Mouse (Mus musculus): ENCODE measurements around the gene Lmntd1. TPM values are rescaled to one million over a fixed set of nuclear protein-coding genes. Genes with fewer than 3 reads are reported as not detected.

Gene Lmntd1
- polyA plus RNA-seq, 1 experiment from 2014 or later = 0.04 TPM

- WGBS = 15% methylated on average over 4 of the region's 4 CpGs
- Histone ChIP-seq H3K4me1 (peaks cover 9% of the 10 kb centered on the region), H3K27me3 (ENCODE audit: low read depth, poor library complexity, severe bottlenecking) (no peaks in the 10 kb centered on the region), H3K4me3 (no peak overlapping the region), H3K36me3 (no peaks in the 10 kb centered on the region), H3K27ac (no peak overlapping the region), H3K9me3 (replicated peaks) (no peaks in the 10 kb centered on the region)
- DNase-seq (ENCODE audit: low spot score) = no peak
These were observed 213.0 kb downstream of the Lmntd1 start for GRCm38 (mm10) chr6:145401140-145401539.

GRCm38 (mm10) chr6:145397881-145398280 is 216.2 kb downstream of the Lmntd1 start:
- 94% methylated on average over 4 of the region's 4 CpGs for WGBS
- no peak for DNase-seq (ENCODE audit: low spot score)
- no peak overlapping the region for H3K4me3 ChIP-seq
- H3K36me3 ChIP-seq = no peaks in the 10 kb centered on the region
- no peak overlapping the region for H3K27ac ChIP-seq
- no peaks in the 10 kb centered on the region for H3K9me3 ChIP-seq (replicated peaks)
- H3K27me3 ChIP-seq (ENCODE audit: low read depth, poor library complexity, severe bottlenecking) = no peaks in the 10 kb centered on the region
- H3K4me1 ChIP-seq = peaks cover 9% of the 10 kb centered on the region

- H3K27me3 ChIP-seq (ENCODE audit: low read depth, poor library complexity, severe bottlenecking) = no peaks in the 10 kb centered on the region
- WGBS = 89% methylated on average over 2 of the region's 2 CpGs
- H3K4me3 ChIP-seq = no peak overlapping the region
These were observed 217.6 kb downstream of the Lmntd1 start for GRCm38 (mm10) chr6:145396534-145396933.

GRCm38 (mm10) chr6:145390421-145390820 is 223.7 kb downstream of the Lmntd1 start:
- no peak for DNase-seq (ENCODE audit: low spot score)
- no peaks in the 10 kb centered on the region for H3K36me3 ChIP-seq
- peaks cover 5% of the 10 kb centered on the region; the same call in 1 of the 2 replicates for H3K4me1 ChIP-seq
- no peaks in the 10 kb centered on the region for H3K9me3 ChIP-seq (replicated peaks)
- H3K4me3 ChIP-seq = no peak overlapping the region
- 82% methylated on average over 2 of the region's 2 CpGs for WGBS
- H3K27ac ChIP-seq = no peak overlapping the region
- no peaks in the 10 kb centered on the region for H3K27me3 ChIP-seq (ENCODE audit: low read depth, poor library complexity, severe bottlenecking)

More at GRCm38 (mm10) chr6:145396534-145396933, 217.6 kb downstream of the Lmntd1 start:
- Histone ChIP-seq H3K36me3 (no peaks in the 10 kb centered on the region), H3K4me1 (peaks cover 9% of the 10 kb centered on the region), H3K27ac (no peak overlapping the region), H3K9me3 (replicated peaks) (no peaks in the 10 kb centered on the region)
- DNase-seq (ENCODE audit: low spot score) = no peak

GRCm38 (mm10) chr6:145389904-145390303 is 224.2 kb downstream of the Lmntd1 start:
- peaks cover 5% of the 10 kb centered on the region; the same call in 1 of the 2 replicates for H3K4me1 ChIP-seq
- H3K27ac ChIP-seq = no peak overlapping the region
- no peaks in the 10 kb centered on the region for H3K9me3 ChIP-seq (replicated peaks)
- no peaks in the 10 kb centered on the region for H3K27me3 ChIP-seq (ENCODE audit: low read depth, poor library complexity, severe bottlenecking)
- no peak overlapping the region for H3K4me3 ChIP-seq
- WGBS = 76% methylated on average over 7 of the region's 7 CpGs
- no peak for DNase-seq (ENCODE audit: low spot score)
- no peaks in the 10 kb centered on the region for H3K36me3 ChIP-seq

GRCm38 (mm10) chr6:145387378-145387777 is 226.7 kb downstream of the Lmntd1 start:
- no peak overlapping the region for H3K27ac ChIP-seq
- DNase-seq (ENCODE audit: low spot score) = no peak

GRCm38 (mm10) chr6:145382586-145383380 is 231.3 kb downstream of the Lmntd1 start:
- no peak for DNase-seq (ENCODE audit: low spot score)
- Histone ChIP-seq H3K27me3 (ENCODE audit: low read depth, poor library complexity, severe bottlenecking) (no peaks in the 10 kb centered on the region), H3K9me3 (replicated peaks) (no peaks in the 10 kb centered on the region), H3K27ac (no peak overlapping the region), H3K36me3 (no peaks in the 10 kb centered on the region), H3K4me1 (peaks cover 8% of the 10 kb centered on the region), H3K4me3 (no peak overlapping the region)
- 87% methylated on average over 12 of the region's 12 CpGs for WGBS

More at GRCm38 (mm10) chr6:145387378-145387777, 226.7 kb downstream of the Lmntd1 start:
- WGBS = 87% methylated on average over 6 of the region's 6 CpGs
- Histone ChIP-seq H3K9me3 (replicated peaks) (no peaks in the 10 kb centered on the region), H3K4me3 (no peak overlapping the region), H3K36me3 (no peaks in the 10 kb centered on the region), H3K27me3 (ENCODE audit: low read depth, poor library complexity, severe bottlenecking) (no peaks in the 10 kb centered on the region), H3K4me1 (peaks cover 5% of the 10 kb centered on the region; the same call in 1 of the 2 replicates)

- Histone ChIP-seq H3K36me3 (no peaks in the 10 kb centered on the region), H3K27me3 (ENCODE audit: low read depth, poor library complexity, severe bottlenecking) (no peaks in the 10 kb centered on the region), H3K9me3 (replicated peaks) (no peaks in the 10 kb centered on the region)
These were observed 233.2 kb downstream of the Lmntd1 start for GRCm38 (mm10) chr6:145380961-145381360.

GRCm38 (mm10) chr6:145379175-145379574 is 234.9 kb downstream of the Lmntd1 start:
- Histone ChIP-seq H3K4me3 (no peak overlapping the region), H3K4me1 (peaks cover 9% of the 10 kb centered on the region), H3K27ac (peak overlapping the region; percentile 31; the same call in 1 of the 2 replicates), H3K27me3 (ENCODE audit: low read depth, poor library complexity, severe bottlenecking) (no peaks in the 10 kb centered on the region), H3K9me3 (replicated peaks) (no peaks in the 10 kb centered on the region), H3K36me3 (no peaks in the 10 kb centered on the region)
- WGBS = 56% methylated on average over 6 of the region's 6 CpGs
- DNase-seq (ENCODE audit: low spot score) = no peak

More at GRCm38 (mm10) chr6:145380961-145381360, 233.2 kb downstream of the Lmntd1 start:
- Histone ChIP-seq H3K4me3 (no peak overlapping the region), H3K4me1 (peaks cover 8% of the 10 kb centered on the region), H3K27ac (no peak overlapping the region)
- 87% methylated on average over 8 of the region's 8 CpGs for WGBS
- DNase-seq (ENCODE audit: low spot score) = no peak

GRCm38 (mm10) chr6:145378689-145379088 is 235.4 kb downstream of the Lmntd1 start:
- WGBS = 64% methylated on average over 4 of the region's 4 CpGs
- Histone ChIP-seq H3K36me3 (no peaks in the 10 kb centered on the region), H3K27ac (peak overlapping the region; percentile 31; the same call in 1 of the 2 replicates), H3K4me3 (no peak overlapping the region), H3K9me3 (replicated peaks) (no peaks in the 10 kb centered on the region), H3K4me1 (peaks cover 13% of the 10 kb centered on the region), H3K27me3 (ENCODE audit: low read depth, poor library complexity, severe bottlenecking) (no peaks in the 10 kb centered on the region)
- no peak for DNase-seq (ENCODE audit: low spot score)

GRCm38 (mm10) chr6:145374372-145374771 is 239.7 kb downstream of the Lmntd1 start:
- DNase-seq (ENCODE audit: low spot score) = no peak
- Histone ChIP-seq H3K36me3 (no peaks in the 10 kb centered on the region), H3K27ac (no peak overlapping the region), H3K4me3 (no peak overlapping the region), H3K9me3 (replicated peaks) (no peaks in the 10 kb centered on the region), H3K4me1 (peaks cover 24% of the 10 kb centered on the region), H3K27me3 (ENCODE audit: low read depth, poor library complexity, severe bottlenecking) (no peaks in the 10 kb centered on the region)
- WGBS = 81% methylated on average over 2 of the region's 2 CpGs

- no peaks in the 10 kb centered on the region for H3K27me3 ChIP-seq (ENCODE audit: low read depth, poor library complexity, severe bottlenecking)
- H3K36me3 ChIP-seq = no peaks in the 10 kb centered on the region
- DNase-seq (ENCODE audit: low spot score) = no peak
- no peak overlapping the region for H3K4me3 ChIP-seq
- WGBS = 68% methylated on average over 7 of the region's 7 CpGs
- H3K9me3 ChIP-seq (replicated peaks) = no peaks in the 10 kb centered on the region
- H3K4me1 ChIP-seq = peaks cover 24% of the 10 kb centered on the region
- no peak overlapping the region for H3K27ac ChIP-seq
These were observed 240.4 kb downstream of the Lmntd1 start for GRCm38 (mm10) chr6:145373712-145374221.

GRCm38 (mm10) chr6:145372066-145372465 is 242.1 kb downstream of the Lmntd1 start:
- no peaks in the 10 kb centered on the region for H3K27me3 ChIP-seq (ENCODE audit: low read depth, poor library complexity, severe bottlenecking)
- H3K9me3 ChIP-seq (replicated peaks) = no peaks in the 10 kb centered on the region
- H3K36me3 ChIP-seq = no peaks in the 10 kb centered on the region
- no peak for DNase-seq (ENCODE audit: low spot score)
- peaks cover 23% of the 10 kb centered on the region for H3K4me1 ChIP-seq
- 69% methylated on average over 2 of the region's 2 CpGs for WGBS
- no peak overlapping the region for H3K27ac ChIP-seq
- H3K4me3 ChIP-seq = no peak overlapping the region
